Mouse (Mus musculus) urinary bladder, postnatal 10 days (tissue): ENCODE measurements around the gene Cdhr3.

Experiments used
- DNase-seq: peaks from one replicate; pipeline ENCODE4 v3.0.0; 2022; ENCODE audit warnings: low spot score

The Cdhr3 gene

GRCm38 (mm10) chr12:33035089-33035718, 57.5 kb downstream of the Cdhr3 start:
- no peak for DNase-seq

- no peak for DNase-seq
Observed at GRCm38 (mm10) chr12:33034343-33035088, 58.2 kb downstream of the Cdhr3 start.

DNA sequence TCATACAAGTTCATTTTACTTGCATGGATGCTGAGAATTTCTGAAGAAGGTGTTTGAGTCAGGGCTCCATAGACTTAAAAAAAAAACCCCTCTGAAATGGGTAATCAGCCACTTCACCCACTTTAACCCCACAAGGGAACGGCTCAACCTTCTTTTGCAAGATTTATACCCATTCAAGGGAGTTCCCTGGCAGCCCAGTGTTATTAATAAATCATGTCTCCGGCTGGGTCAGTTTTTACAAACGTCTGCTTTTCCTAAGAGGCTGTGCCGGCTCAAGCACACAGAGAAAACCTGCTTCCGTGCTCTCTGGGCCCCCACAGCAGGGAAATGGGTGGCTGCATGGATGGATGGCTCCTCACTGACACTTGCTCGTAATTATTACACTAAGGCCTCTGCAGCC, 59.5 kb downstream of the Cdhr3 start:
- no peak for DNase-seq

DNA sequence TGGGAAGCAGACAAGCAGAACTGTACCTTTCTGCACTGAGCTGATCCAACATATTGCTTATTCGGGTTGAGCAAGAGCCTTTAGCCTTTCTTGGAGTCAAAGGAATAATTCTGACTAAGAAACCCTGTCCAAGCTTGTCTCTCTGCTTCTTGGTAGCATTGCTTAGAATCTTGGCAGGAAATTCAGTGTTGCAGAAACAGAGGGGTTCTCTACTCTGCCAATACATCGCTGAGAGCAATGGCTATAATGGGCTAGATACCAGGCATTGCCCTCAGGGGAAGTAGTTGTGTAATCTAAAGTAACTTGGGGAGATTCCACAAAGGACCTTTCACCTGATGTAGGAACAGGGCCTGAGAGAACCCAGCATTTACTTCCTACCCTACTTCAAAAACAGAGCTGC, 62.1 kb downstream of the Cdhr3 start:
- DNase-seq = no peak

DNA sequence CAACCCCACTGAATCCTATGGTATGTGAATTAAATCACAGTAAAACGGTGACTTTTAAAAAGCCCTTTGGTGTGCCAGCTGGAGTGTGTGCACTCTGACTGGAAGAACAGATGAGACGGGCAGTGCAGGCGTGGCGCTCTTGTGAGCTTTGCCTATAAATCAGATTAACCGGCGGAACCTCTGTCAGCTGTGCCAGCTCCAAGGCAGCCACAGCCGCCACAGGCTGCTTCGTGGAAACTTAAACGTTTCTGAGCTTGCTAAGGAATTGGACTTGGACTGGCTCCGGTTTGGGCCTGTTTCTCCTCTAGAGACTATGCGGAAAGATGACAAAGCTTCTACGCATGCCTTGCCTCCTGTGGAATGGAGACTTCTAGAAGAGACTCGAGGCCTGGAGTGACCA, 62.6 kb downstream of the Cdhr3 start:
- no peak for DNase-seq

GRCm38 (mm10) chr12:33028708-33029107, 64.0 kb downstream of the Cdhr3 start:
- no peak for DNase-seq

GRCm38 (mm10) chr12:33028109-33028691, 64.5 kb downstream of the Cdhr3 start:
- no peak for DNase-seq

DNA sequence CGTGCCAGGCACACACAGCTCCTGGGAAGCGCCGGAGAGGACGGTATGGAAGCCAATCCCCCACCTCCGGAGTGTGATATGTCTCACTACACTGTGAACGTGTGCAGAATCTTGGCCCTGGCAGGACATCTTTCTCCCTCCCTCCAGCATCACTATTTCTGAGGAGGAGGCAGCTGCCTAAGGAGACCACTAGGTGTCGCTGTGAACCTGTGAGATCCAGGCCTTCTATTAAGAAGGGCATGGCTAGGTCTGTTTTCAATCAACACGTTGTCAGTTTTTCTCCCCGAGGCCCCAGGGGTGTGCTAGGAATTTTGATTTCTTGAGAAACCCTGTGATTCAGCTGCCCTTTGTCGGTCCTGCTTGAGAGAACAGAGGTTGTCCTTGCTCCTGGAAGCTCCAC, 65.6 kb downstream of the Cdhr3 start:
- DNase-seq = peak; percentile 36

DNA sequence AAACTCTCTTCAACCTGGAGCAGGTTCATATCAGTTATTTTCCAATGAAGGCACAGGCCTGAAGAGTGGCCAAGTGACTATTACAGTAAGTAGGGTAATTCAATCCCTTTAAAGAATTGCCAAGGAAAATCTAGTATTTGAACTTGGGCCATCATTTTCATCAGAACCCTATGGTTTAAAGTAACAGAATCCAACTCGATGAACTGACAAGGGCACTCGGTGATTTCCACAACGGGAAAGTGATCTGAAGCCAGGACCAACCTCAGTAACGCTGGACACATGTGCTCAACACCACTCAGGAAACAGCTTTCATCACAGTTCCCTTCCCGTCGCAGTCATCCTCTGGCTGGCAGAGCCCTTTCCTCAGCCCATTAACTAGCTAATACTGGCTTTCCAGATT, 68.2 kb downstream of the Cdhr3 start:
- no peak for DNase-seq

DNA sequence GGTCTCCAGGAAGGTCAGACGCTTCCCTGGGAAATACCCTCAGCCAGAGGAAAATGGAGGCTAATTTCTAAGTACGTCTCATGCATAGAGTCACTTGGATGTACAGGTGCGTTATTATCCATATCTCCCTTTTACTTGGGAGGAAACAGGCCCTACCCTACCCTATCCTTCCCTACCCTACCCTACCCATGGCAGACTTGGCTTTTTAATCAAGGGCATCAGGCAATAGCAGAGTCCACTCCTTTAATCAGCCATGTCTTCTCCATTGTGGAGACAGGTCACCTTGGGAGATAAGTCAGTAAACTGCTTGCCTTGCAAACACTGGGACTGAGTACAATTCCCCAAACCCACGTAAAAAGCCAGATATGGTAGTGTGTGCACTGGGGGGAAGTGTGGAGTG, 70.9 kb downstream of the Cdhr3 start:
- no peak for DNase-seq

- no peak for DNase-seq
Observed at GRCm38 (mm10) chr12:33021140-33021539, 71.5 kb downstream of the Cdhr3 start.

DNA sequence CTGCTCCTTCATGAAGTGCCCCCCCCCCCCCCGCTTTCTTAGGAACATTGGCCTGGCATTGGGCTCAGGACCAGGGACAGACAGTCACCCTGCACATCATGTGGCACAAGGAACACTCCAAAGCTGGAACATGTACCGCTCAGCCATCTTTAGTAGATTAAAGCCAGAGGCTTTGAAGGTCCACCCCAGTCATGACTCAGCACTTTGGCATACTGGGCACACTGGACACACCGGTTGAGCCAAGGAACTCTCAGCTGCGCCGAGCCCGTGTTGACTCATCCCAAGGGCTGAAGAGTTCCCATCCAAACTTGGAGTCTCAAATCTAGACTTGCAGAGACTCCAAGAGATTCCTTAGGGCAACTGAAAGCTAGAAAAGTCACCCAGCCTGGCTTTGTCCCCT, 72.7 kb downstream of the Cdhr3 start:
- no peak for DNase-seq

GRCm38 (mm10) chr12:33018601-33019000, 74.1 kb downstream of the Cdhr3 start:
- DNase-seq = no peak

- no peak for DNase-seq
Observed at GRCm38 (mm10) chr12:33016824-33017705, 75.6 kb downstream of the Cdhr3 start.

DNA sequence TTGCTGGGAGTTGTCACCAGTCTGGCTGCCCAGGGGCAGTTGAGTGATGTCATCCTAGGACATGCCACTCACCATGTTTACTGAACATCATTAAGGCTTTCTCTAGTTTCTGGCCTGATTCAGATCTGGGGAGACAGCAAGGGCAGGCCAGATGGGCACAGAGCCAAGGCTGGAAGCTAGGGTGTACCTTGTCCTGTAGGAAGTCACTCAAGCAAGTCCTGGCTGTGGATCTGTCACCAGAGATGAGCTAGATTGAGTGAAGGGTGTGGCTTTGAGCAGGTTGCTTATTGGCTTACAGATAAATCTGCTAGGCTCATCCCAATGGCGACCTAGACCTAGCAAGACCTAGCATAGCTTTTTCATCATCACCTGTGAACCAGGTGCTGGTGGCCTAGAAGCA, 77.6 kb downstream of the Cdhr3 start:
- no peak for DNase-seq

DNA sequence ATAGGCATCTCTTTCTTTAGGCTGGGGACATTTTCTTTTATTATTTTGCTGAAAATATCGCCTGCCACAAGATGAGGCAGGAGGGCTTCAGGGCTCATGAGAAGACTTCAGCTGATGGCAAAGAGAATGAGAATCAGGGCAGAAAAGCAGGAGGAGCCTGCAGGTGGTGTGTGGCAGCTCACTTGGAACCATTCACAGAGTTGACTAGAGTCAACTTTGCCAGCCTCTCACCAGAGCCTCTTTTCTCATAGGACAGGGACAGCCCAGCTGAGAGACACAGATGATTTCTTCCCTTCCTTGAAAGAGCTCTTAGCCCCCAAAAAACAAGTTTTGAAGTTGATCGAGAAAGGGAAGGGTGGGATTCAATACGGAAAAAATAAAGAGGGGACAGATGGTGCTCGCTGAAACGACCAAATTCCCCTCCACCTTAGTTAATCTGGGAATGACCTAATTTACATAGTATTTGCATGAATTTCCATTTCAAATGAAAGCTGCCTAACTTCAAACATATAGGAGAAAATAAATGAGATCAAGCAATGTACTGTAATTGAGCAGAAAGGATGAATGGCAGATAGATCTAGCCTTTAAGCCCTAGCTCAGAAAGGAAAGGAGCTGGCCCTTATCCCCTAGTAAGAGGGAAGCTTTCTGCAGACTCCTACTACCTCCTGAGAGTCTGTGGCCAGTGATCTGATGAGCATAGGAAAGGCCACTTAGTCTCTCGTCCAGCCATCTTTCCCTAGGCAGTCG, 78.5 kb downstream of the Cdhr3 start:
- DNase-seq = no peak

- DNase-seq = no peak
Observed at GRCm38 (mm10) chr12:33010026-33010425, 82.6 kb downstream of the Cdhr3 start.

- no peak for DNase-seq
Observed at GRCm38 (mm10) chr12:33009206-33009966, 83.3 kb downstream of the Cdhr3 start.

GRCm38 (mm10) chr12:33008305-33009110, 84.2 kb downstream of the Cdhr3 start:
- peak; percentile 40 for DNase-seq

- no peak for DNase-seq
Observed at GRCm38 (mm10) chr12:33007176-33007575, 85.5 kb downstream of the Cdhr3 start.
